Mouse (Mus musculus) lung, postnatal 0 days (tissue): ENCODE measurements around the gene Tmem259.

Experiments
- CTCF ChIP-seq: IDR thresholded peaks from 2 replicates; pipeline ENCODE4 v1.5.1; 2016; ENCODE audit warnings: antibody characterized with exemption, mild to moderate bottlenecking
- EP300 ChIP-seq: IDR thresholded peaks from 2 replicates; pipeline ENCODE4 v1.6.1; 2016; ENCODE audit warnings: antibody characterized with exemption, mild to moderate bottlenecking, control low read depth

- TF ChIP-seq CTCF (no peak), EP300 (no peak)
Observed at GRCm38 (mm10) chr10:79970415-79971182, 13.5 kb downstream of the Tmem259 start, which contains the start of gene Grin3b.
